Mouse (Mus musculus) kidney, adult 18-20 months (tissue): ENCODE measurements around the gene Krt17.
"Not testable (repeated sequence)": the region's sequence is repeated elsewhere in the genome, so short reads cannot be mapped to it uniquely, and the experiment has no call there.

Source experiments
- DNase-seq: peaks from one replicate; pipeline ENCODE4 v3.0.0; 2021

Krt17 gene

GRCm38 (mm10) chr11:100262058-100262980 lies 1.5 kb upstream of the Krt17 start:
- no peak for DNase-seq

GRCm38 (mm10) chr11:100261235-100261605 lies 391 bp upstream of the Krt17 start:
- no peak for DNase-seq

GRCm38 (mm10) chr11:100259079-100259478 lies 1.8 kb downstream of the Krt17 start:
- DNase-seq: no peak

- no peak for DNase-seq
Measured at GRCm38 (mm10) chr11:100257967-100258366, 2.9 kb downstream of the Krt17 start.

- DNase-seq: no peak
Measured at GRCm38 (mm10) chr11:100255514-100255913, 5.3 kb downstream of the Krt17 start.

- DNase-seq: no peak
Measured at GRCm38 (mm10) chr11:100254360-100255090, 6.3 kb downstream of the Krt17 start.

- DNase-seq: no peak
Measured at GRCm38 (mm10) chr11:100248852-100249465, 11.9 kb downstream of the Krt17 start, which contains the start of gene Krt16. Gene Krt16 (minus strand): TSS chr11:100248902.

- DNase-seq: not testable (repeated sequence)
Measured at GRCm38 (mm10) chr11:100246471-100246870, 14.4 kb downstream of the Krt17 start.

- not testable (repeated sequence) for DNase-seq
Measured at GRCm38 (mm10) chr11:100240272-100240671, 20.6 kb downstream of the Krt17 start.

- no peak for DNase-seq
Measured at GRCm38 (mm10) chr11:100221741-100222140, 39.1 kb downstream of the Krt17 start.

- no peak for DNase-seq
Measured at GRCm38 (mm10) chr11:100219304-100219703, 41.5 kb downstream of the Krt17 start.

GRCm38 (mm10) chr11:100208542-100208941 lies 52.3 kb downstream of the Krt17 start:
- no peak for DNase-seq

- DNase-seq: no peak
Measured at GRCm38 (mm10) chr11:100207498-100207897, 53.3 kb downstream of the Krt17 start, which contains the start of gene Krt14. Gene Krt14 (minus strand): TSS chr11:100207548.
